Mouse (Mus musculus) liver, embryonic 14.5 days (tissue): ENCODE results near the gene Zdhhc6. TPM values are rescaled to one million over a fixed set of nuclear protein-coding genes. Genes with fewer than 3 reads are reported as not detected.

Experiments used
- ATAC-seq: fragments of 200-750 bp; cut with Nextera tagmentation; 2 replicates; pipeline ENCODE4 v1.8.0; 2017; ENCODE audit warnings: moderate number of reproducible peaks, mild to moderate bottlenecking, moderate library complexity; ENCODE audit not compliant: insufficient read depth
- DNase-seq, 3 experiments: peaks; one replicate each; pipeline ENCODE4 v3.0.0-alpha.2; 2012 to 2013; ENCODE audit warnings: low read depth in 3 of 3, low spot score in 3 of 3
- H3K27ac ChIP-seq: fragments of 300-500 bp; sonication (generic); 2 replicates; pipeline ENCODE4 v1.5.1; 2014; ENCODE audit warnings: moderate library complexity, mild to moderate bottlenecking, control low read depth, inconsistent platforms
- H3K27me3 ChIP-seq: fragments of 300-500 bp; sonication (generic); 2 replicates; pipeline ENCODE4 v1.6.1; 2014; ENCODE audit warnings: mild to moderate bottlenecking, low read length, moderate library complexity; ENCODE audit not compliant: control insufficient read depth, insufficient read depth
- H3K36me3 ChIP-seq: fragments of 300-500 bp; sonication (generic); replicated peaks from 2 replicates; pipeline ENCODE4 v1.6.1; 2014; ENCODE audit warnings: low read depth; ENCODE audit not compliant: control insufficient read depth, insufficient read depth
- H3K4me1 ChIP-seq, 2 experiments: fragments of 200-500 bp in 1 of 2; fragments of 300-500 bp in 1 of 2; sonication (generic) in 1 of 2; replicated peaks; 2 replicates each; pipeline ENCODE4 v1.6.1; 2012 to 2014; ENCODE audit warnings: antibody characterized with exemption in 1 of 2, inconsistent platforms in 1 of 2, low read length in 1 of 2; ENCODE audit not compliant: control insufficient read depth in 2 of 2, insufficient read depth in 2 of 2
- H3K4me2 ChIP-seq: fragments of 300-500 bp; sonication (generic); 2 replicates; pipeline ENCODE4 v1.6.1; 2014; ENCODE audit warnings: low read depth, mild to moderate bottlenecking, control low read depth, moderate library complexity
- H3K4me3 ChIP-seq, 2 experiments: fragments of 200-500 bp in 1 of 2; fragments of 300-500 bp in 1 of 2; sonication (generic) in 1 of 2; 2 replicates each; pipeline ENCODE4 v1.5.1; 2012 to 2014; ENCODE audit warnings: low read depth in 2 of 2, low read length in 2 of 2, mild to moderate bottlenecking in 2 of 2, control low read depth in 1 of 2, inconsistent platforms in 1 of 2, moderate library complexity in 1 of 2; ENCODE audit not compliant: insufficient read depth in 1 of 2
- H3K9ac ChIP-seq: fragments of 300-500 bp; sonication (generic); replicated peaks from 2 replicates; pipeline ENCODE4 v1.6.1; 2014; ENCODE audit warnings: mild to moderate bottlenecking, control low read depth, moderate library complexity
- H3K9me3 ChIP-seq: fragments of 300-500 bp; sonication (generic); 2 replicates; pipeline ENCODE4 v1.6.1; 2016; ENCODE audit warnings: low read length, mixed read lengths; ENCODE audit not compliant: control insufficient read depth
- CTCF ChIP-seq: IDR thresholded peaks from 2 replicates; pipeline ENCODE4 v1.5.1; 2016; ENCODE audit warnings: antibody characterized with exemption, low read depth, control low read depth
- EP300 ChIP-seq: IDR thresholded peaks from 2 replicates; pipeline ENCODE4 v1.6.1; 2016; ENCODE audit warnings: antibody characterized with exemption, low read depth
- WGBS: fragments of 180-500 bp; shearing (Covaris S2); extraction: QIAGEN DNeasy Blood & Tissue Kit; methylation state at CpG from one replicate; pipeline ENCODE4 v1.1.7; 2014; ENCODE audit not compliant: insufficient replicate concordance; 5-methylcytosine and 5-hydroxymethylcytosine counted together
- polyA plus RNA-seq, 2 experiments: library from polyadenylated mRNA; depleted of rRNA in 1 of 2; stranded (reverse) in 1 of 2; unstranded in 1 of 2; fragments of >200 nt; fragmentation: Nextera tagmentation in 1 of 2; extraction: Ambion mirVana in 1 of 2; gene quantifications; 2 replicates each; pipeline versions ENCODE4 v1.2.1 to v1.2.3; 2012 to 2014

Gene Zdhhc6
- polyA plus RNA-seq, 2 experiments = 14.2 to 51.3 TPM

DNA sequence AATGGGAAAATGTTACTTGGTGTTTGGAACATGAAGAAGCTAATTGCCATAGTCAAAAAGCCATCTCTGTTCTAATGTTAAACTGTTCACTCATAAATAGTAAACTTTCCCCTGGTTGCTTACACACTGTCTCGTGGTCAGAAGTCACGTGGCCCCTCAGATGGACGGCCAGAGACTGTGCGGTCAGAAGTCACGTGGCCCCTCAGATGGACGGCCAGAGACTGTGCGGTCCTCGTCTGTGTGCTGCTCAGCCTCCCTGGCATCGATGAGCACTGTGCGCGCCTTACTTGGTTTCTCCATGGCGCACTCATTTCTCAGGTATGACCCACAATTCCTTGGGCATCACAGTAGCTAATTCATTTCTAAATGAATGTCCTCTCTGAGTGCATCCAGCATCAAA, 20.6 kb upstream of the Zdhhc6 start:
- Histone ChIP-seq H3K4me3 (no peak overlapping the region), H3K36me3 (peaks cover 3% of the 10 kb centered on the region), H3K9me3 (no peaks in the 10 kb centered on the region), H3K27me3 (no peaks in the 10 kb centered on the region), H3K4me2 (no peak overlapping the region), H3K4me1 (peaks cover 2 to 4% of the 10 kb centered on the region in 2 experiments; a peak in 3 of 4 replicates), H3K9ac (no peak overlapping the region), H3K27ac (no peak overlapping the region)
- DNase-seq (no peak), ATAC-seq (no peak)
- 82% methylated on average over 12 of the region's 12 CpGs for WGBS
- TF ChIP-seq EP300 = no peak
- TF ChIP-seq CTCF = no peak

- WGBS = 81% methylated on average over 1 of the region's 1 CpGs
- Histone ChIP-seq H3K9me3 (no peaks in the 10 kb centered on the region), H3K27me3 (no peaks in the 10 kb centered on the region), H3K4me2 (no peak overlapping the region), H3K9ac (no peak overlapping the region), H3K36me3 (peaks cover 3% of the 10 kb centered on the region), H3K27ac (no peak overlapping the region), H3K4me1 (0 out of 4 replicates have a peak, but pooled peaks cover 0 to 2% of the 10 kb centered on the region in 2 experiments), H3K4me3 (no peak overlapping the region)
- DNase-seq (no peak), ATAC-seq (no peak)
- TF ChIP-seq EP300 (no peak), CTCF (0 out of 2 replicates have a peak, but pooled peaks have one; percentile 18)
These were observed 20.0 kb upstream of the Zdhhc6 start for GRCm38 (mm10) chr19:55335881-55336280.

GRCm38 (mm10) chr19:55332641-55333268, 16.9 kb upstream of the Zdhhc6 start:
- H3K4me1 ChIP-seq = no peaks in the 10 kb centered on the region
- DNase-seq = peak; percentile 52 to 63 (median 61)
- no peaks in the 10 kb centered on the region for H3K27me3 ChIP-seq
- H3K4me3 ChIP-seq = no peak overlapping the region
- no peak overlapping the region for H3K4me2 ChIP-seq
- no peak overlapping the region for H3K27ac ChIP-seq
- ATAC-seq = peak; percentile 66
- peaks cover 14% of the 10 kb centered on the region for H3K36me3 ChIP-seq
- H3K9ac ChIP-seq = no peak overlapping the region
- H3K9me3 ChIP-seq = no peaks in the 10 kb centered on the region
- TF ChIP-seq CTCF = peak; percentile 97
- no peak for TF ChIP-seq EP300
- 89% methylated on average over 8 of the region's 8 CpGs for WGBS

- Histone ChIP-seq H3K27me3 (no peaks in the 10 kb centered on the region), H3K4me2 (no peak overlapping the region), H3K4me1 (no peaks in the 10 kb centered on the region), H3K9ac (no peak overlapping the region), H3K36me3 (peaks cover 14% of the 10 kb centered on the region), H3K9me3 (no peaks in the 10 kb centered on the region), H3K27ac (no peak overlapping the region), H3K4me3 (no peak overlapping the region)
- 85% methylated on average over 5 of the region's 5 CpGs for WGBS
- ATAC-seq (no peak), DNase-seq (no peak)
- no peak for TF ChIP-seq EP300
- TF ChIP-seq CTCF = no peak
These were observed 15.9 kb upstream of the Zdhhc6 start for GRCm38 (mm10) chr19:55331776-55332175.

GRCm38 (mm10) chr19:55327510-55327909, 11.7 kb upstream of the Zdhhc6 start:
- Histone ChIP-seq H3K36me3 (peaks cover 11% of the 10 kb centered on the region), H3K4me2 (no peak overlapping the region), H3K9me3 (no peaks in the 10 kb centered on the region), H3K4me1 (no peaks in the 10 kb centered on the region), H3K27ac (no peak overlapping the region), H3K9ac (no peak overlapping the region), H3K4me3 (no peak overlapping the region), H3K27me3 (no peaks in the 10 kb centered on the region)
- WGBS = 49% methylated on average over 4 of the region's 4 CpGs
- DNase-seq (no peak), ATAC-seq (no peak)
- TF ChIP-seq EP300 = no peak
- TF ChIP-seq CTCF = no peak
